Mouse (Mus musculus) 416B (cell line): ENCODE measurements around the gene Fars2.

ENCODE experiments used
- DNase-seq: peaks from one replicate; pipeline ENCODE4 v3.0.0; 2011; ENCODE audit warnings: low read depth

Gene Fars2

DNA sequence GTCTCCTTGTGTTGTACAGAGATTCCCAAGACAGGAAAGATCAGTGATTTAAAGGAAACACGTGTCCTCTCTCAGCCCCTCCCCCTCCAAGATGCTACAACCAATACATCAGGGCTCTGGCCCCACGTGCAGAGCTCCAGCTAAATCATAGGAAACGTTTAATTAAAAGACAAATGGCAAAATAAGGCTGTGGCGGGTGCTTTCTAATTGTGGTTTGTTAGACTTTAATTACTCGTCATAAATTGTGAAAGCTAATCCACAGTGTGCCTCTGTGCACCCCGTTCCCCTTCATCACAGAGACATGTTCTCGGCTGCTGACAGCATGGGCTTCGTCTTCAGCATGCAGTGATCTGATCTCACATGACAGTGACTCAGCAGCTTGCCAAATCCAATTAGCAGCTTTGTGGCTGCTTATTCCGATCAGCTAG is 400.9 kb downstream of the Fars2 start:
- no peak for DNase-seq

DNA sequence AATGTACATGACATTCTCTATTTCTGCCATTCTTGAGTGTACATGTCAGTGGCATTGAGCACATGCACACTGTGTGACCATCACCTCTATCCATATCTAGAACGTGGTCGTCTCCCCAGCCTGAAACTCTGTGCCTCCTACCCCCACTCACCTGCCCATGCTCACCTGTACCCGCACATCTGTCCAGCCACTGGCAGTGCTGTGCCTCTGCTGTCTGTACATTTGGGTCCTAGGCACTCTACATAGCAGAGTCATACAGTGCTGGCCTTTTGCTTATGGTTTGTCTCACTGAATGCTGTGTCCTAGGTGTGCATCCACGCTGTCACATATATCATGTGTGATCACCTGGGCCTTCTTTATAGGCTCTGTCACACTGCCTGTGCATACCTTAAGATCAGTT is 410.5 kb downstream of the Fars2 start:
- DNase-seq: no peak

DNA sequence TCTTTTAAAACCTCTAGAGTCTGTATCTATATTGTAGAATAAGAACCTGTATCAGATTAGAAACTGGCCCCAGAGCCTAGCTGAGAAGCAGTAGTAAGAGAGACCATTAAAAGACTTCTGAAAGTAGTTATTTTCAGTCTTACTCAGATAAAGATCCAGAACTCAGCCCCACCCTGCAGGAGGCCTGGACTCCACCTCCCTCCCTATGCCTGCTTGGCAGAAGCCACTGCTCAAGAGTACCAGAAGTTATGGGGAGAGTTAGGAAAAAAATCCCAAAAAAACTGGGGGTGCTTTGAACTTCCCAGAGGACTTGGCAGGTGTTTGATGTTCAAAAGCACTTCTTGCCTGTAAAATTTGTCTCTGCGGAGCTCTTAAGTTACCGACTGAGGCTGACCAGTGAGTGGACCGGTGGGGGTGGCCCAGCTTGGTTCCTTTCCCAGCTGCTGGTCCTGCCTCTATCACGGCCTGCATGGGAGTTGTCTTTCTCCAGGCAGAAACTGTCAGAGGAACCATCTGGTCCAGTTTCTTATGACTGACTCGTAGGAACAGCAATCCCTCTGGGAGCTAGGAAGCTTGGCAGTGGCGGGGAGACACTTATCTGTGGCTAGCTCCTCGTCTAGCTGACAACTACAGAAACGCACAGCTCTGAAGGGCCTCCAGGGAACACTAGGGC is 411.1 kb downstream of the Fars2 start:
- no peak for DNase-seq

DNA sequence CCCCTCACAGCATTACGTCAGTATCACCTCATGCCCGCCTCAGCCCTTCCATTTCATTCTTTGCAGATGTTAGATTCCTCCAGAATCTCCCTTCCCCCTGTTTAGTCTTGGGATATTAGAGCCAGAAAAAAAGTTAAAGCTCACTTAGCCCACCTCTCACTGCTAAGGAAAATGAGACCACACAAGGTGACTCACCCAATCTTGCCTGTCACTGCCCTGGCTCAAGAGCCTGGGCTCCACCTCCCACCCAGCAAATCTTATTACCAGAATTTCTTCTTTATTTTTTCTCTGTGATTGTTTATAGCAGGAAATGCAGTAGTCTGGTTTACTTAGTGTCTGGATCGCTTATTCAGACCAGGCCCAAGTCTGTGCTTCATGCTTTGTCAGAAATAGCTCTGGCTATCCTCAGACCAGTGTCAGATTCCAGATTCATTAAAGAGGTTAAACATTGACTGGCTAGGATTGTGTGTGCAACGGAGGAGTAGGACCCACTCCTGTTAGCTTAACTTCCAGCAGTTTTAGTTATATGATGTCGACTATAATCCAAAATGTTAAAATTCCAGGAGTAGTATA is 412.3 kb downstream of the Fars2 start:
- DNase-seq: peak; percentile 10

DNA sequence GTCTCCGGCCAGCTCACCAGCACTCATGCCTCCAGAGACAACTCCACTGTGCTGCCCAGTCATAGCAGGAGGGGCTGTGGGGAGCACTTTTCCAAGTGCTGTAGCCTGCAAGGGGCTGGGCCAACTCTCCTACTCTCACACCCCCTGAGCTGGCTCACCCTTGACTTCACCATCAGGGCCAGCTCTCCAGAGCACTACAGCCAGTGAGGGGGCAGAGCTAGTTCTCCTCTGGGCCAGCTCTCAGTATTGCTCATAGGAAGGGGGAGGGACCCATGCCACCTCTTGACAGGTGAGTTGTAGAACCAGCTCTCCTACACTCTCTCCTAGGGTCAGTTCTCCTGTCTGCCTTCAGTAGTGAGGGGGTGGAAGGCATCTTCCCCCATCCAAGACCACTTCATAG is 413.6 kb downstream of the Fars2 start:
- no peak for DNase-seq

DNA sequence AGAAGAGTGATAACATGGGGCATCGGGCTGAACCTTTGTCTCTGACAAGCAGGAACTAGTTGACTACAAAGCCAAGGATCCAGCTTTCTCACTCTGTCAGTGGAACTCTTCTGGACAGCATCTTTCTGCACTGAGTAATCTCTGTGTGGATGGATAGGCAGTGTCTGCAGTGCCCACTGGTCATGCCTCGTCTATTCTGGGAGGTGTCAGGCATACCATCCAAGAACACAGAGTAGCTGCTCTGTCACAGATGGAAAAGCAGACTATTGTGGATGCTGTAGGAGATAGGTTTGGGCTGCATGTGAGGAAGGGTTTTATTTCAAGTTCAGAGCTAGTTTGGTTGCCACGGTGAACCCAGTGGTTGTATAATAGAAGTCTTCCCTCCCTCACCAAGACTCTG is 414.7 kb downstream of the Fars2 start:
- no peak for DNase-seq

DNA sequence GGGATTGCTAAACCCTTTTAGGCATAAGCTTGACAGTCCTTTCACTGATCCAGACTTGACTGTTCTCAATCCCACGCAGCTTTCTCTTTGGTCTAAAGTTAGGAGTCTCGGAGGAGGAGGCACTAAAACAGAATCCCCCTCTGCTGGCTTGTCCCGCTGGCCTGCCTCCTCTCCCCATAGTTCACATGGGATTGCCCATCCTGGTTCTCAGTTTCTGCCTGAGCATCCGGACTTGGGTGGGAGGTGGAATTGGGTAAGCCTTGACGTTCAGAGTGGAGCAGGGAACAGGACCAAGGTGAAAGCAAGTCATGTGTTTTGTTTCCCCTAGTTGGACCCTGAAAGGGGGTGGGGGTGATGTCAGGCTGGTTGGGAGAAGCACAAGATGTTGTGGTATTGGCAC is 415.9 kb downstream of the Fars2 start:
- no peak for DNase-seq

DNA sequence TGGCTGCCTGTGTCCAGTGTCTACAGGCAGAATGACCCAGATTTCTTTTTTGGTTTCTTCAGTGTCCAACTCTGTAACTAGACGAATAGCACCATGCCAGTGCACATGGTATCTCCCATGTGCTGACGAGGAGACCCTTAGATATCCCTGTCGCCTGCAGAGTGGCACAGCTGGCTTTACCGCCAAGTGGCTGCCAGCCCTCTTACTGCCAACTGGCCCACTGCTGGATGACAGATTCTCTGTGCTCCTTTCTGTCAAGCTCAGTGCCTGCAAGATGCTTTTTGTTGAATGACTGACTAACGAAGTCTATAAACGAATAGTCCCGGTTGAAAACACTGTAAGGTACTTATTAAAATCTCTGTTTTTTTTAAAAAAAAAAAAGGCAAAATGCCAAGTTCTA is 416.3 kb downstream of the Fars2 start:
- no peak for DNase-seq

DNA sequence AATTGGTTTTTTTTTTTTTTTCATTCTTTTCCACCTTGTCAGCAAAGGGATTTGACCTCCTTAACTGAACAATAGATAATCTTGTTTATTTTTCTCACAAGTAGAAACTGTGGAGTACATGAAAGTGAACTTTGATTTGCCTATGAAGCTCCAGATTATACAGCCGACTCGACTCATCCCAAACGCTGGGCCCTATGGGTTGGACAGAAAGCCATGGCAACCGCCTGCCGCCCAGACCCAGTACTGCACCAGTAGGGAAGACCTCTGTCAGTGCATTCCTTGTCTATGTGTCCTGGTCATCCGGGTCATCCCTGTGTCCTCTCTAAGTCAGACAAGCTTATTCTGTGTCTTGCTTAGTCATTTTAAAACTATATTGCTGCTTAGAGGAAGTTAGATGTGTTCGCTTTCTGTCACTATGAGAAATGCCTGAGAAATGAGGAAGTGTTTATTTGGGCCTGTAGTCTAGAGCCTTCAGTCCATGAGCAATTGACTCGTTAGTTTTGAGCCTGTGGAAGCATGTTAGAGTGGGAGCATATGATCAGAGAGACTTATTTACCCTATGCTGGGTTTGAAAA is 416.8 kb downstream of the Fars2 start:
- DNase-seq: peak; percentile 55

DNA sequence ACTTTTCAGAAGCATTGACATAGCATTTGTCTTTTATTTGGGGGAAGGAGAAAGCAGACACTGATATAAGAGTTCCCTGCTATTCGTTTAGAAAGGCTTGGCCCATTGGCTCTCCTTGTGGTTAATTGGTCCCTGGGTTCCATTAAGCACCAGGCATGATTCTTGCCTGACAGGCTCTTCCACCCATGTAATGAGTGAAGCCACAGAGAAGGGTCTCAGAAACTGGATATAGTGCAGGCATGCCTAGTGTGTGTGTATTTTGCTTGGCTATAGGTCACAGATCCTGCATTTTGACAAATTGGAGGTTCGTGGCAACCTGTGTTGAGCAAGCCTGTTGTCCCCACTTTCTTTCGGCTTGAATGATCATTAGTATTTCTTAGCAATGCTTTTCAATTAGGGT is 420.4 kb downstream of the Fars2 start:
- no peak for DNase-seq

DNA sequence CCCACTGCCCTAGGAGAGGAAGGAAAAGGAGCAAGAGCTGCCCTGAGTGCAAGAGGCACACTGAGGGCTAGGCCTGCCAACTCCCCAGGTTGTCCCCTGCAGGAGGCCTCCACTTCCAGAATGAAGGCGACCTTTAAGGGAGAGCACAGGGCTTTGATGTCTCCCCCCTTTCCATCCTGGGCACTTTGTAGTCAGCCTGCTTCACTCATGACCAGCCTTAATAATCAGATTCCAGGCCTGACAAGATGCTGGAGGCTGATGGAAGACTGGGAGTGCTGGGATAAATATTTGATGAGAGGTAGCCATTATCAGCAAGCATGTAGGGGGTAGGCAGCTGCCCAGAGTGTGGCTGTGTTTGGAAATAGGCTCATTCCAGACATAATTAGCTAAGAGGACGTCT is 421.2 kb downstream of the Fars2 start:
- no peak for DNase-seq

DNA sequence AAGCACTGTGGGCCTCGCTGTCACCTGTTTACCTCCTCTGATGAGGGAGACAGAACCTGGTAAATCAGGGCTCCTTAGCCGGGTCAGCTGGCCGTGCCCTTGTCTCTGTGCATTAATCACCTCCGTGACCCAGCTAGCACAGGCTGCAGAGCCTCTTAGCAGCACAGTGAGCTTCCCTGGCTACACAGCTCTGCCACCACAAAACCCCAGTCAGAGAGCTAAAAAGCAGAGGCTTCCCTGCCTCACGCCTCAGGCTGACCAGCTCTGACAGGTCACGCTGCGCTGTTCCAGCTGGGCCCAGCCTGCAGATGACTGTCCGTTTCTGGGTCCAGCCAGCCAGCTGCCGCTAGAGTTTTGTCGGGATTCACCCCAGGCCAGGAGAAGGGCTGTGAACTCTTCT is 423.0 kb downstream of the Fars2 start:
- no peak for DNase-seq

DNA sequence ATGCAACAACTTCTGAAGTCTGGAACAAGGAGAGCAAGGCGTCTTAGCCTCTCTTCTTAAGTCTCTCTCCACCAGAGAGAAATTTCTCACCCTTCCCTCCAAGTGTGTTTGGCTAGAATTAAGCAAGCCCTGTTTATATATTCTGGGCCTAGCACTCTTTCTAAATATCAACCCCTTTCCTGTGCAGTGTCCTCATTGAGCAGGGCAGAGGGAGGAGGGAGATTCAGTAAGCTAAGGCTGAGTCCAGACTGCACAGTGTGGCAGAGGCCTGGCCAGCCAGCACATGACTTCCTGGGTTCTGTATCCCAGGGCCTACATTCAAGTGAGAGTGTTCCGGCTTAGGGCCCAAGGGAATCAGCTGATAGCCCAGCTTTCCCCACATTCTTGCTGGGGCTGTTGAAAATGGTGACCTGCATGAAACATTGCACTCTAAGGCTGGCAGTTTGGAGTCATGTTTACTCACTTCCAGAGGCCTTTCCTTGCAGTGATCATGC is 424.1 kb downstream of the Fars2 start:
- no peak for DNase-seq

DNA sequence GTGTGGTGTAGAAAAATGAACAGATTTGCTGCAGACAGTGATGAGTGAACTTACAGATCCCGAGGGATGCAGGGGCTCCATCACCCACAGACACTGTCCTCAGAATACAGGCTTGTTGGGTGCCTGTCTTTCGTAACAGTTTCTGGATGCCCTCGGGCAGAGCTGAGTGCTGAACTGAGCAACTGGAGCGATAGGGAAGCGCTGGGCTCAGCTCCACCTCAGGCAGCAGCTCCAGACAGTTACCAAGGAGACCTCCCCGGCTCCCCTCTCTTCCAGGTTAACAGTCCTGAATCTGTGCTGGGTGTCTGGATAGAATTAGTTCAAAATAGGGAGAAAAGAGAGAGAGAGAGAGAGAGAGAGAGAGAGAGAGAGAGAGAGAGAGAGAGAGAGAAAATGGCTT is 433.5 kb downstream of the Fars2 start:
- no peak for DNase-seq

DNA sequence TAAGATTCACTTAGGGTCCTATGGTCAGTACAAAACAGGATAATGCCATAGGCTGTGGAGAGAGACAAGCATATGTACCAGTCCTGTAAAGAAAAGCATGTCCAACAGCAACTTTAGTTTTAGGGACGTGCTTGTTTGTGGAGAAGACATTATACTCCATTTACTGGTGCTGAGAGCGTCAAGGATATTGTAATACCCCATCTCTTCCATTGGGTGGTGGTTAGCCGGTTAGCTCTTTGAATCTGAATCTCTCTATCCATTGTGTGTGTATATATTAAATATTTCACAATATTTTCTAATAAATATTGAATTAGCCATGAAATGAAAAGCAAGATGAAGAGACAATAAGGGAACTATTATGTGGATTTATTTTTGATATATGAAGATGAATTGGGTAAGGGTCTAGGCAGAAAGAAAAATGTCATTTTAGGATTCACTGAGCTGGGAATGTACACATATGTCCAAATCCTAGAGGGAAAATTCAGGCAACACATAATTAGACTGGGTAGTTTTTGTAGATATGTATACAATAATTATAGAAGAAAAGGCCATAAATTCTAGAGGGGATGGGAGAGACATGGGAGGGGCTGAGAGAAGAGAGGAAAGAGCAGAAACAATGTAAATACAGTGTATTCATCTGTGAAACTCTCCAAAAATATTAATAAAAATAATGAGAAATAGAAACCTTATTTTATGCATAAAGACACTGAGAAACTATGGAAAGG is 435.5 kb downstream of the Fars2 start:
- DNase-seq: no peak

DNA sequence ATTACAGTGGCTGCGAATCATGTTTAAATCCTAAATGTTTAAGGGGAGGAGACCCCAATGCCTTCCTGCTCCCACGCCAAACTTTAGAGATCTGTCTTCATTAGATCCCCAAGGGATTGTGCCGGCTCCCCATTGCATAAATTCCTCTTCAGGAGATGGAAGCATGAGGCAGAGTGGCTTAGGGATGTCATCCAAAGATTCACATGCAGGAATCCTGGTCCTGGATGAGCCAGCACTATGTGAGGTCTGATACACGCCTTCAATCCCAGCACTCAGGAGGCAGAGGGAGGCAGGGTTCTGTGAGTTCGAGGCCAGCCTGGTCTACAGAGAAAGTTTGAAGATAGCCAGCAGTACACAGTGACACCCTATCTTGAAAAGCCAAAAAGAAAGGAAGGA is 436.0 kb downstream of the Fars2 start:
- DNase-seq: no peak

DNA sequence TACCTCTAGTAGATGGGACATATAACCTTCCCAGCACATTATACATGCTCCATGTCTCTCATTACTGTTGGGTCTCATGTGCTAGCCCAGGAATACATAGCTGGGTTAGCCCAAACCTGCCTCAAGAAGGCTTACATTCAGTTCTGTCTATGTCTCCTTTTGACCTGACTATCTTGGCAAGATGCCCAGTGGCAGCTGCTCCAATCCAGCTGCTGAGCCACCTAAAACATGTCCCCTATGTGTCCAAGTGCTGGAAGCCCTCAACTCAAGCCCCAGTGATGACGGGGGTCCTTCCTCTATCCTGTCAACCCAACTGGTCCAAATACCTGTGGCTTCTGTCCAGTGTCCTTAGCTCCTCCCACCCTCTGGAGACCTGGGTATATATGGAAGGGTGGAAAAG is 437.5 kb downstream of the Fars2 start:
- DNase-seq: peak; percentile 3

DNA sequence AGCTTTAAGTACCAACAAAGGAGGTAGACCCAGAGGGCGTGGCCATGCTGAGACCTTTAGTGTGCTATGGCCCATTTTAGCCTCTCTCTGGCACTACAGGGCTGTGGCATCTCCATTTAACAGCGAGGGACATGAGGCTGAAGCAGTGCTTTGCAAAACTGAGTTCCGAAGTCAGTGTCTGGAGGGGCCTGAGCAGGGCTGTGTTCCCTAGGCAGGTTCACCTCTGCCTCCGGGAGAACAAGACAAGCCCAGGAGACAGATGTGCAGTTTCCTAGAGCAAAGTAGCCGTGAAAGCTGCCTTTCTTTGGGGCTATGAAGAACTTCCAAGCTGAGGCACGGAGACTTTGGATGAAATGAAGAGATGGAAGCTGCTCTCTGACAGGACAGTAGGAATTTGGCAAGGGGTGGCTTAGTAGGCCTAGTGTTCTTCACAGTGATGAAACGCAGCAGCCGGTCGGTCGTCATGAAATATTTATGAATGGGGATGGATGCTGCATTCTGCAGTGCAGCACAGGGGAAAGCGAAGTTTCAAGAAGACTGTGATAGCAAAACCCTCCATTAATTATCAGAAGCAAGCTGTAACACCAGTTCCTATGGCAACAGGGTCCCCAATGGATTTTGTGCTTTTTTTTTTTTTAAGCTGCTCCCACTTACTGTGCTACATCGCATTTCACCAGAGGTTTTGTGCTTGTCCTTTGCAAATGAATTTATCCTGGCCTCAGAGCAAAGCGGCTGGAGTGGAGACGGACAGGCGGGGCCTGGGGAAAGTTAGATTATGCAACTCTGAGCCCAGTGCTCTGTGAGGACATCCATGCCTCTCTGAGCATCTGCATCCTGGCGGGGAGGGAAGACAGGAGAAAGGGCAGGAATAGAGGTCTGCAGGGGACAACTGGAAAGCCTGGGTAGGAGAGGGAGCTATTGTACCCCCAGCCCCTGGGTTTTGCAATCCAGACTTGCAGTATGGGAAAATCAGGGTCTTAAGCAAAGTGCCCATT is 445.5 kb downstream of the Fars2 start:
- DNase-seq: no peak

DNA sequence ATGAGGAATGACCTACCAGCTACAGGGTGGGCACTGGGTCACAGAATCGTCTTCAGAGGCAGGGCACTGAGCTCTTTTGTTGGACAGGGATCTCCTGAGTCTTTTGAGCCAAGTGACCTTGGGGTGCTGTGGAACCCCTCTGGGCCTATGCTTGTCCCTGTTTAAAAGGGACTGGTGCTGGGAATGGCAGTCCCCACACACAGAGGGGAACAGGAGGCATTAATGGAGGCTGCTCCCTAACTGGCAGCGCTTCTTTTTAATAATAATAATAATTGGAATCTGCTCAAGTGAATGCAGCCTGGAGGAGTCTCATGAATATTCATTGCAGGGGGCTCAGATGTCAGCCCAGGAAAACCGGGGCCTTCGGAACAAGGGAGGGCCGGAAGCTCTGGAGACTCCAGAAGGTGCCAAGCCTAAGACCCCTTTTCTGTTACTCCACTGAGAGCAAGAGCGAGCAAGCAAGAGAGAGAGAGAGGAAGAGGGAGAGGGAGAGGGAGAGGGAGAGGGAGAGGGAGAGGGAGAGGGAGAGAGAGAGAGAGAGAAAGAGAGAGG is 447.6 kb downstream of the Fars2 start:
- DNase-seq: no peak

DNA sequence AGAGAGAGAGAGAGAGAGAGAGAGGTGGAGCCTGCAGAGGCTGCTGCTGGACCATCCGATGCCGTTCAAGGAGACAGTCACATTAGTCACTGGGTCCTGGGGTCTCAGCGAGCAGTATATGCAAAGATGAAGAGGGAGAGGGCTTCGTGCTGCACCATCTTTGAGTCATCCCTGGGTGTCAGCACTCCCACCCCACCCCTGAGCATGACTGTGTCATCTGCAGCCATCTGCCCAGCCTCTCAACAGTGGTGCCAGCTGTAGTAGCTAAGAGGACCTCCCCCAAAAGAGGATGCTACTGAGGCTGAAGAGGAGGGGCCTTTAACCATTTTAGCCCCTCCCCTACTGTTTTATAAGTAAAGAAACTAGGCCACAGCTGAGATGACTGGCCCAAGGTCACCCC is 459.6 kb downstream of the Fars2 start:
- DNase-seq: no peak

DNA sequence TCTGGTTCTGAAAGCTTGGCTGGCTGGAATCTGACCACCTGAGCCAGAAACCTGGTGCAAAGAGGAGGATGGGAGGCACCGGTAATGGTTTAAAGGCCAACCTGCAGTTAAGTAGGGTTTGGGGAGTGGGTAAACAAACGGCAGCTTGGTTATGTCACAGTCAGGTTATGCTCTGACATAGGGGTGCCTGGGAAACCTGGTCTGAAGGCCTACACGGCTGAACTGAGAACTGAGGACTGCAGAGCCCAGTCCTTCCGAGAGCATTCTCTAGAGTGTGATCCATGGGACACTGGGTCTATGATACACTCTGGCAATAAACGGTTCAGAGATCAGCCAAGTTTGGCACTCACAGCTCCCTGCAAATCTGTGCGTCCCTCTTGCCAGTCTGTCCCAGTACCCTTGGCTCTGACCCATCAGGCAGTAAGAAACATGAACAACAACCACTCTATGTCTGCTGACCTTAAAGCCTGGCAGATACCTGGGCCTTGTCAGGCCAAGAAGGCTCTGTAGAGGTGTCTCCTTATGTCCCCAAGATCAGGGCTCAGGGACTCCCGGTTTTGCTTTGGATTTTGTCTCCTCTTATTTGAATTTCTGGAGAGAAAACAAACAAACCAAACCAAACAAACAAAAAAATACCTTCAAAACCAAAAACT is 460.8 kb downstream of the Fars2 start:
- no peak for DNase-seq
